Mouse (Mus musculus) frontal cortex, adult (tissue): ENCODE data around the gene Fem1a.

ENCODE experiments used
- ATAC-seq: cut with Nextera tagmentation; 2 replicates; pipeline ENCODE4 v1.9.2; 2017; ENCODE audit warnings: mild to moderate bottlenecking, moderate library complexity, mixed read lengths; ENCODE audit not compliant: low TSS enrichment

Gene Fem1a

GRCm38 (mm10) chr17:56303847-56304586 lies 47.4 kb downstream of the Fem1a start:
- ATAC-seq = peak; percentile 95

- ATAC-seq = no peak
Observed at GRCm38 (mm10) chr17:56304718-56305117, 48.1 kb downstream of the Fem1a start.

GRCm38 (mm10) chr17:56305156-56305555 lies 48.5 kb downstream of the Fem1a start:
- ATAC-seq = no peak

GRCm38 (mm10) chr17:56305826-56306225 lies 49.2 kb downstream of the Fem1a start:
- no peak for ATAC-seq

GRCm38 (mm10) chr17:56308088-56308487 lies 51.5 kb downstream of the Fem1a start:
- no peak for ATAC-seq

GRCm38 (mm10) chr17:56309191-56309945 lies 52.8 kb downstream of the Fem1a start:
- ATAC-seq = no peak
